Mouse (Mus musculus) Patski (cell line): ENCODE measurements around the gene Thra. TPM values are rescaled to one million over a fixed set of nuclear protein-coding genes. Genes with fewer than 3 reads are reported as not detected.

Experiments used
- ATAC-seq: fragments of 100-300 bp; one replicate; pipeline ENCODE4 v1.8.0; 2021
- CTCF ChIA-PET: fragments of 350-600 bp; sonication (Branson Sonifier 250); formaldehyde crosslinking; loops from one replicate; lab custom pipeline; 2022; ENCODE audit warnings: inconsistent platforms; lab: Charles Lee
- POLR2A ChIA-PET: fragments of 350-600 bp; sonication (Branson Sonifier 250); formaldehyde crosslinking; loops from one replicate; lab custom pipeline; 2022; ENCODE audit warnings: antibody characterized with exemption, inconsistent platforms; lab: Charles Lee
- DNase-seq: peaks from one replicate; pipeline ENCODE4 v3.0.0-alpha.2; 2011; ENCODE audit warnings: low read depth, low spot score
- H3K27me3 ChIP-seq: fragments of 371-371 bp; one replicate; pipeline ENCODE4 v1.5.1; 2021
- CTCF ChIP-seq: fragments of 100-300 bp; IDR thresholded peaks from one replicate; pipeline ENCODE4 v1.5.1; 2021
- in situ Hi-C: fragments of 300-500 bp; cut with MboI; formaldehyde crosslinking; loops from 3 replicates; pipeline ENCODE4 v1.11.1; 2018; ENCODE audit warnings: low pct_unique_long_range_greater_than_20kb, mixed read lengths
- polyA plus RNA-seq: library from polyadenylated mRNA; unstranded; gene quantifications from one replicate; pipeline ENCODE4 v1.2.3, GENCODE M21; 2021

Gene Thra
- polyA plus RNA-seq = 44.7 TPM

DNA sequence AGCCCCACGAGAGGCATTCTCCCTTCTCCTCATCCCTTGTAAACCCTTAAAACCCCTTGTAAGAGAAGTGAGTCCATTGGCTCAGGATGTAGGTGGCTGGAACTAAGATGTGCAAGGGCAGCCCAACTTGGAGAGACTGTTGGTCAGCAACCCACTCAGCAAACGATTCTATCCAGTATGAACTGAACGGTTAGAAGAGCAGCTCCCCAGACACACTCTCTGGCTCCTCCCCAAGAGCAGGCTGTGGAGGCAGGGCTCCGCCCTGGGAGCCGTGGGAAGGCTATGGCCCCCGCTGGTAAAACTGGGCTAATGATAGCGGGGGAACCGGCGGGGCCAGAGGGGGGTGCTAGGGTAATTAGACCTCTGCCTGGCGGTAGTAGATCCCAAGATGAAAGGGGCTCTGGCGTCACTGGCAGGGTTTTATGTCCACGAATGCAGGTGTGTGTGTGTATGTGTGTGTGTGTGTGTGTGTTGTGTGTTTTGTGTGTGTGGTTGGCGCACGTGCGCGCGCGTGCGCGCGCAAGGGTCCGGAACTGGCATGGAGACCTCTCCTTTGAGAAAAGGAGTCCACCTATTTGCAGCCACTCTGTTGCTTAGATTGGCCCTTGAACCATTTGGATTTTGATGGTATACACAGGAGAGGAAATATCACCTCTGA lies at the start of gene Thra:
Gene Thra, plus strand, starts transcription at position 246 of the 658 bp plus-strand sequence.
- ChIA-PET POLR2A (interaction anchor here (0.6 to 2.8 kb wide), 7 partner anchors 8 to 49 kb away, joined by 3 to 12 read pairs (median 3); partner anchors contain the start of genes Csf3 and Nr1d1), CTCF (interaction anchor here (0.7 to 5.7 kb wide), 11 partner anchors 9 to 49 kb away, joined by 3 to 40 read pairs (median 7); no protein-coding TSS in a partner anchor)
- ATAC-seq (no peak), DNase-seq (no peak)
- no peaks in the 10 kb centered on the region for H3K27me3 ChIP-seq
- TF ChIP-seq CTCF = no peak
- in situ Hi-C loops = no loop called here

DNA sequence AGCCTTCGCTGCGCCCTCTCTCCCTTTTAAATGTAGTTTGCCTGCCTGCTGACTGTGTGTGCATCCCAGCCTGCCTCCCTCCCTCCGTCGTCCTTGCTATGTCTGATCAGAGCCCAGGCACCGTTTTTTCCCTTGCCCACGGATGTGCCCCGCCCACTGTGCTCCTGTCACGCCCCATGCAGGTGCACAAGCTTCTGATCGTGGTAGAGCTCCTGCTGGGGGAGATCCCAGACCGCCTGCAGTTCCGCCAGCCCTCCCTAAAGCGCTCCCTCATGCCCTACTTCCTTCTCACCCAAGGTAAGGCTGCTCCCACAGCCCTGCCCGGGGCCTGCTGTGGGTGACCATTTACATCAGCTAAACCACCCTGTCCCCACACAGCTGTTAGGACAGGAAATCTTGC lies 47.2 kb upstream of the Thra start:
- in situ Hi-C loops = no loop called here

GRCm38 (mm10) chr11:98693746-98694145 lies 46.7 kb upstream of the Thra start:
- ChIA-PET CTCF (no interaction called here), POLR2A (no interaction called here)
- TF ChIP-seq CTCF = no peak
- no peak for DNase-seq
- no peaks in the 10 kb centered on the region for H3K27me3 ChIP-seq
- ATAC-seq = no peak
- in situ Hi-C loops = no loop called here

More for the DNA sequence above, 47.2 kb upstream of the Thra start:
- ATAC-seq (no peak), DNase-seq (no peak)
- no peaks in the 10 kb centered on the region for H3K27me3 ChIP-seq
- TF ChIP-seq CTCF = no peak
- ChIA-PET CTCF (no interaction called here), POLR2A (no interaction called here)

- DNase-seq = no peak
Measured at GRCm38 (mm10) chr11:98694301-98694700, 46.1 kb upstream of the Thra start.

GRCm38 (mm10) chr11:98695408-98695807 lies 45.0 kb upstream of the Thra start:
- in situ Hi-C loops = no loop called here
- H3K27me3 ChIP-seq = no peaks in the 10 kb centered on the region
- CTCF ChIA-PET = interaction anchor here (2.0 kb wide), 1 partner anchor 92 kb away, joined by 7 read pairs; no protein-coding TSS in a partner anchor
- no peak for ATAC-seq
- no peak for TF ChIP-seq CTCF
- POLR2A ChIA-PET = no interaction called here
- DNase-seq = no peak

More at GRCm38 (mm10) chr11:98694301-98694700, 46.1 kb upstream of the Thra start:
- H3K27me3 ChIP-seq = no peaks in the 10 kb centered on the region
- ATAC-seq = no peak
- ChIA-PET CTCF (no interaction called here), POLR2A (no interaction called here)
- TF ChIP-seq CTCF = no peak
- in situ Hi-C loops = no loop called here

GRCm38 (mm10) chr11:98696454-98697216 lies 43.8 kb upstream of the Thra start:
- H3K27me3 ChIP-seq = no peaks in the 10 kb centered on the region
- ChIA-PET POLR2A (no interaction called here), CTCF (interaction anchor here (2.0 to 7.1 kb wide), 2 partner anchors 15 to 90 kb away, joined by 7 to 85 read pairs; no protein-coding TSS in a partner anchor)
- ATAC-seq (no peak), DNase-seq (no peak)
- no peak for TF ChIP-seq CTCF
- in situ Hi-C loops = no loop called here

GRCm38 (mm10) chr11:98697225-98697624 lies 43.2 kb upstream of the Thra start:
- no peak for TF ChIP-seq CTCF
- no peak for ATAC-seq
- no peak for DNase-seq
- ChIA-PET POLR2A (interaction anchor here (0.9 kb wide), 1 partner anchor 11 kb away, joined by 3 read pairs; no protein-coding TSS in a partner anchor), CTCF (interaction anchor here (2.0 to 7.1 kb wide), 3 partner anchors 14 to 90 kb away, joined by 7 to 85 read pairs (median 38); no protein-coding TSS in a partner anchor)
- in situ Hi-C loops = no loop called here
- H3K27me3 ChIP-seq = no peaks in the 10 kb centered on the region

- in situ Hi-C loops = no loop called here
- POLR2A ChIA-PET = interaction anchor here (0.7 to 1.1 kb wide), 3 partner anchors 8 to 19 kb away, joined by 3 to 6 read pairs (median 3); no protein-coding TSS in a partner anchor
- no peaks in the 10 kb centered on the region for H3K27me3 ChIP-seq
- CTCF ChIA-PET = interaction anchor here (1.0 to 7.1 kb wide), 3 partner anchors 13 to 88 kb away, joined by 4 to 85 read pairs (median 38); no protein-coding TSS in a partner anchor
- TF ChIP-seq CTCF = no peak
- DNase-seq (no peak), ATAC-seq (no peak)
Measured at GRCm38 (mm10) chr11:98698849-98699640, 41.4 kb upstream of the Thra start.

- ATAC-seq = peak; percentile 22
- H3K27me3 ChIP-seq = no peaks in the 10 kb centered on the region
- in situ Hi-C loops = loop anchor here (5.0 to 10.0 kb wide), 2 partner anchors 87 to 235 kb away; no protein-coding TSS in a partner anchor
- POLR2A ChIA-PET = interaction anchor here (1.0 kb wide), 1 partner anchor 11 kb away, joined by 3 read pairs; no protein-coding TSS in a partner anchor
- CTCF ChIA-PET = interaction anchor here (0.7 to 7.1 kb wide), 12 partner anchors 9 to 109 kb away, joined by 3 to 85 read pairs (median 4); no protein-coding TSS in a partner anchor
- TF ChIP-seq CTCF = no peak
- DNase-seq = no peak
Measured at GRCm38 (mm10) chr11:98699911-98700310, 40.5 kb upstream of the Thra start.
